ENCODE assay signal across 12 mouse cellular contexts in the genomic region with DNA sequence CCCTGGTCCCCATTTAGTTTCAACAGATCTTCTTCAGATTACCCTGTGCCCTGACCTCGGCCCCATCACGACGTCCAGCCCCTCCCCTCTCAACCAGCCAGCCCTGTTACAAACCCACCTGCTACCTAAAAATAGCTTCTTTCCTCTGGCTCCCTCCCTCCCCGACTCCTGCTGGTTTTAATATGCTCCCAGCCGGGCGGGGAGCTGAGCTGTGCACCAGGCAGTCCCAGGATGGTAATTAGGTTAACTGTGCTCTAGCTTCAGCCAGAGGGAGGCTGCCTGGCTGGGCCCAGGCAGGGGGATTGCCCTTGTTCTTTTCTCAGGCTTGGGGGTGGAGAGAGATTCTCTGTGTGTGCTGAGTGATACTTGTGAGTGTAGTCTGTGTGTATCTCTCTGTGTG. TPM values are rescaled to one million over a fixed set of nuclear protein-coding genes. Genes with fewer than 3 reads are reported as not detected.
DNase-seq lines count a peak whose midpoint lies in the region; ATAC-seq and TF ChIP-seq lines count a peak whose summit lies in the region.
"Had no signal": no experiment of that assay in that cellular context is flagged by ENCODE, and none has a peak within 500 bp of the region (broad histone marks: within the 10 kb centered on the region; RNA-seq: fewer than 3 reads in every experiment).

No protein-coding gene starts in this region.

- 0 out of 2 replicates have a peak overlapping the region, but pooled peaks have one; percentile 4 for H3K4me2 ChIP-seq in hindbrain, embryonic 13.5 days
- H3K4me2 ChIP-seq in intestine, postnatal 0 days (replicated peaks; ENCODE audit: low read depth) = no peak overlapping the region

- no peak for TF ChIP-seq CTCF in brain, embryonic 14.5 days (IDR thresholded peaks at IDR 0.05; ENCODE audit: borderline replicate concordance, extremely low read depth, insufficient read depth, insufficient read length)
- TF ChIP-seq CTCF in intestine, postnatal 0 days (IDR thresholded peaks at IDR 0.05; ENCODE audit: low read depth) = no peak

- peak; percentile 70 for ATAC-seq in hindbrain, embryonic 13.5 days (ENCODE audit: low FRiP score)
- ATAC-seq in intestine, postnatal 0 days = no peak

- peaks cover 39% of the 10 kb centered on the region for H3K4me1 ChIP-seq in hindbrain, embryonic 13.5 days (replicated peaks)
- no peaks in the 10 kb centered on the region for H3K4me1 ChIP-seq in intestine, postnatal 0 days (replicated peaks; ENCODE audit: control insufficient read depth, insufficient read depth, low read length)

- TF ChIP-seq POLR2A in brain, embryonic 14.5 days (IDR thresholded peaks at IDR 0.05; ENCODE audit: borderline replicate concordance, extremely low read depth, insufficient read depth, insufficient read length, poor library complexity, severe bottlenecking) = no peak

- H3K4me3 ChIP-seq in hindbrain, embryonic 13.5 days = no peak overlapping the region
- H3K4me3 ChIP-seq in intestine, postnatal 0 days (ENCODE audit: low read depth, low read length) = no peak overlapping the region

- no peaks in the 10 kb centered on the region for H3K27me3 ChIP-seq in hindbrain, embryonic 13.5 days
- H3K27me3 ChIP-seq in intestine, postnatal 0 days (replicated peaks; ENCODE audit: control insufficient read depth, insufficient read depth, low read length) = no peaks in the 10 kb centered on the region; the same call in 1 of the 2 replicates

- DNase-seq in gastrocnemius, adult 18-20 months (ENCODE audit: low spot score) = peak; percentile 31
- no peak for DNase-seq in gastrocnemius, postnatal 4 days (ENCODE audit: low spot score in 2 of 2)
- peak; percentile 68 for DNase-seq in brain, embryonic 14.5 days (ENCODE audit: low read depth)
- DNase-seq in neural tube, embryonic 10.5 days (ENCODE audit: extremely low spot score, low spot score) = peak; percentile 29
- DNase-seq in layer of hippocampus, postnatal 10 days (ENCODE audit: low spot score in 2 of 2) = no peak
- no peak for DNase-seq in layer of hippocampus, adult 9-10 months (ENCODE audit: low spot score)
- DNase-seq: heart, adult 18-20 months had no signal

- H3K9ac ChIP-seq in hindbrain, embryonic 13.5 days = peak overlapping the region; percentile 49; the same call in 1 of the 2 replicates
- H3K9ac ChIP-seq in intestine, postnatal 0 days (ENCODE audit: low read depth, low read length) = no peak overlapping the region

- H3K36me3 ChIP-seq in hindbrain, embryonic 13.5 days = no peaks in the 10 kb centered on the region
- H3K36me3 ChIP-seq in intestine, postnatal 0 days (ENCODE audit: control insufficient read depth, insufficient read depth) = no peaks in the 10 kb centered on the region

- H3K27ac ChIP-seq in hindbrain, embryonic 13.5 days = peak overlapping the region; percentile 84
- no peak overlapping the region for H3K27ac ChIP-seq in intestine, postnatal 0 days (ENCODE audit: low read depth, low read length)

- 0% methylated on average over 6 of the region's 6 CpGs for WGBS in hindbrain, embryonic 13.5 days
- WGBS in intestine, postnatal 0 days = 5% methylated on average over 6 of the region's 6 CpGs

- no peaks in the 10 kb centered on the region for H3K9me3 ChIP-seq in hindbrain, embryonic 13.5 days
- H3K9me3 ChIP-seq in intestine, postnatal 0 days (ENCODE audit: control insufficient read depth) = no peaks in the 10 kb centered on the region

RNA-seq across cellular contexts. Expression of gene Srrm3, which starts 5.8 kb away (rescaled TPM):
- not detected for total RNA-seq in gastrocnemius, adult 18-20 months (2021)
- total RNA-seq in gastrocnemius, postnatal 4 days (2021) = under 1 TPM; 0.08 to 0.12 TPM
- polyA plus RNA-seq in brain, embryonic 14.5 days (2012; rRNA removed) = 57.1 and 82.6 TPM in 2 replicates
- 88.0 and 90.6 TPM in 2 replicates for polyA plus RNA-seq in hindbrain, embryonic 13.5 days (2015; fragmentation: Nextera tagmentation; extraction: Ambion mirVana)
- polyA plus RNA-seq in intestine, postnatal 0 days (2015; fragmentation: Nextera tagmentation; extraction: Ambion mirVana) = 0.82 and 0.91 TPM in 2 replicates
- total RNA-seq in layer of hippocampus, postnatal 10 days (2021) = 10 to 100 TPM; 62.6 to 72.2 TPM
- total RNA-seq: CH12.LX; heart, adult 18-20 months; megakaryocyte, adult 5-6 weeks had no signal

RNA-seq across cellular contexts. Expression of gene Mdh2, which starts 22.6 kb away (rescaled TPM):
- 1,000 to 10,000 TPM in 1 of 2 experiments, 100 to 1,000 TPM in 1; 959 to 1,045 TPM for total RNA-seq in gastrocnemius, adult 18-20 months (2021)
- total RNA-seq in gastrocnemius, postnatal 4 days (2021) = 100 to 1,000 TPM; 712 to 717 TPM
- 476 and 499 TPM in 2 replicates for polyA plus RNA-seq in brain, embryonic 14.5 days (2012; rRNA removed)
- polyA plus RNA-seq in hindbrain, embryonic 13.5 days (2015; fragmentation: Nextera tagmentation; extraction: Ambion mirVana) = 593 and 594 TPM in 2 replicates
- 798 and 872 TPM in 2 replicates for polyA plus RNA-seq in intestine, postnatal 0 days (2015; fragmentation: Nextera tagmentation; extraction: Ambion mirVana)
- total RNA-seq in layer of hippocampus, postnatal 10 days (2021) = 100 to 1,000 TPM; 469 to 476 TPM

RNA-seq across cellular contexts. Expression of gene Styxl1, which starts 22.7 kb away (rescaled TPM):
- not detected for total RNA-seq in gastrocnemius, adult 18-20 months (2021)
- total RNA-seq in gastrocnemius, postnatal 4 days (2021) = under 1 TPM; 0.47 to 0.49 TPM
- 0.08 and 0.15 TPM in 2 replicates for polyA plus RNA-seq in brain, embryonic 14.5 days (2012; rRNA removed)
- 0.25 and 0.65 TPM in 2 replicates for polyA plus RNA-seq in hindbrain, embryonic 13.5 days (2015; fragmentation: Nextera tagmentation; extraction: Ambion mirVana)
- polyA plus RNA-seq in intestine, postnatal 0 days (2015; fragmentation: Nextera tagmentation; extraction: Ambion mirVana) = 0.21 and 0.27 TPM in 2 replicates
- total RNA-seq in layer of hippocampus, postnatal 10 days (2021) = under 1 TPM; 0.55 to 0.87 TPM
- total RNA-seq: CH12.LX; heart, adult 18-20 months; layer of hippocampus, adult 18-20 months had no signal

RNA-seq across cellular contexts. Expression of gene Tmem120a, which starts 56.7 kb away (rescaled TPM):
- total RNA-seq in gastrocnemius, adult 18-20 months (2021) = 1 to 10 TPM; 6.8 to 8.4 TPM
- 10 to 100 TPM; 11.9 to 15.8 TPM for total RNA-seq in gastrocnemius, postnatal 4 days (2021)
- polyA plus RNA-seq in brain, embryonic 14.5 days (2012; rRNA removed) = 36.9 and 39.3 TPM in 2 replicates
- polyA plus RNA-seq in hindbrain, embryonic 13.5 days (2015; fragmentation: Nextera tagmentation; extraction: Ambion mirVana) = 80.6 and 80.8 TPM in 2 replicates
- 127 and 132 TPM in 2 replicates for polyA plus RNA-seq in intestine, postnatal 0 days (2015; fragmentation: Nextera tagmentation; extraction: Ambion mirVana)
- 10 to 100 TPM; 20.9 to 21.9 TPM for total RNA-seq in layer of hippocampus, postnatal 10 days (2021)

Comparison
In these comparisons a context has a peak if more than half of its experiments do, and no peak if none do; other contexts are left out.
1. DNase-seq: peak in gastrocnemius, adult 18-20 months (single experiment), brain, embryonic 14.5 days (single experiment) and neural tube, embryonic 10.5 days (single experiment); none in gastrocnemius, postnatal 4 days (0 of 2), layer of hippocampus, postnatal 10 days (0 of 2) and layer of hippocampus, adult 9-10 months (single experiment).
2. RNA of gene Srrm3, which starts 5.8 kb away (total RNA-seq): 62.6 to 72.2 TPM in layer of hippocampus, postnatal 10 days; 0.08 to 0.12 TPM in gastrocnemius, postnatal 4 days and not detected in gastrocnemius, adult 18-20 months; every median in the first group is over 10 times any median in the second.